Mouse (Mus musculus) midbrain, embryonic 11.5 days (tissue): ENCODE results near the gene Arl15. TPM values are rescaled to one million over a fixed set of nuclear protein-coding genes. Genes with fewer than 3 reads are reported as not detected.
A peak's percentile ranks its signal among the peaks of the same experiment; 100 is the strongest.

ENCODE experiments used
- ATAC-seq: fragments of 200-750 bp; cut with Nextera tagmentation; 2 replicates; pipeline ENCODE4 v1.8.0; 2017; ENCODE audit warnings: moderate TSS enrichment, moderate library complexity; ENCODE audit not compliant: low FRiP score
- DNase-seq: peaks from one replicate; pipeline ENCODE4 v3.0.0; 2015; ENCODE audit warnings: low spot score; ENCODE audit errors: missing footprints
- H3K27ac ChIP-seq: fragments of 300-500 bp; sonication (generic); 2 replicates; pipeline ENCODE4 v1.5.1; 2014; ENCODE audit warnings: low read depth, low read length
- H3K27me3 ChIP-seq: fragments of 300-500 bp; sonication (generic); 2 replicates; pipeline ENCODE4 v1.6.1; 2014; ENCODE audit warnings: mild to moderate bottlenecking, low read length, moderate library complexity, mixed read lengths; ENCODE audit not compliant: control insufficient read depth, insufficient read depth
- H3K36me3 ChIP-seq: fragments of 300-500 bp; sonication (generic); 2 replicates; pipeline ENCODE4 v1.6.1; 2014; ENCODE audit warnings: mild to moderate bottlenecking, low read length, moderate library complexity, mixed read lengths; ENCODE audit not compliant: control insufficient read depth, insufficient read depth
- H3K4me1 ChIP-seq: fragments of 300-500 bp; sonication (generic); 2 replicates; pipeline ENCODE4 v1.6.1; 2014; ENCODE audit warnings: low read length; ENCODE audit not compliant: control insufficient read depth, insufficient read depth
- H3K4me2 ChIP-seq: fragments of 300-500 bp; sonication (generic); 2 replicates; pipeline ENCODE4 v1.6.1; 2014; ENCODE audit warnings: mild to moderate bottlenecking, moderate library complexity
- H3K4me3 ChIP-seq: fragments of 300-500 bp; sonication (generic); 2 replicates; pipeline ENCODE4 v1.5.1; 2014; ENCODE audit warnings: low read depth, low read length
- H3K9ac ChIP-seq: fragments of 300-500 bp; sonication (generic); 2 replicates; pipeline ENCODE4 v1.6.1; 2014; ENCODE audit warnings: low read length
- H3K9me3 ChIP-seq: fragments of 300-500 bp; sonication (generic); 2 replicates; pipeline ENCODE4 v1.6.1; 2016; ENCODE audit warnings: low read length; ENCODE audit not compliant: control insufficient read depth
- WGBS: fragments of 180-500 bp; shearing (Covaris S2); extraction: QIAGEN DNeasy Blood & Tissue Kit; methylation state at CpG from one replicate; pipeline ENCODE4 v1.1.7; 2014; 5-methylcytosine and 5-hydroxymethylcytosine counted together
- polyA plus RNA-seq: library from polyadenylated mRNA; unstranded; fragments of >200 nt; fragmentation: Nextera tagmentation; extraction: Ambion mirVana; gene quantifications from 2 replicates; pipeline ENCODE4 v1.2.1, GENCODE M21; 2014

Arl15 gene
- polyA plus RNA-seq, 1 experiment from 2014 or later, result 13.6 TPM

DNA sequence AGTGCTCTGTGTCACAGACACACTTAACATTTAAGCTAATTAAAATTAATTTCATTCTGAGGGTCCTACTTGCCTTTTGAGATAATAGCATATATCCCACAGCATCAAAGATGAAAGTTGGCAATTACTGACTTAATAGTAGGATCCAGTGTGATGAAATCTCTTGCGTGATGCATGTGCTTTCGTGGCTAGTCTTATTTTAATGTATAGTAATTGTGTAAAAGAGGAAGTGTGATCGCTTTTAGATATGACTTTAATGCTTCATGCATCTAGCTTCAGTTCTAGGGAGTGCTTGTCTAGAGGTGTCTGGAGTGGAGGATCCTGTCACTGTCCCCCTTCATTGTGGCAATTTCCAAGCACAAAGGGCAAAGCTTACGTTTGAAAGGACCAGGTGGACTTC, 163.1 kb downstream of the Arl15 start:
- Histone ChIP-seq H3K4me1 (no peaks in the 10 kb centered on the region), H3K9ac (no peak overlapping the region), H3K4me2 (no peak overlapping the region), H3K27me3 (no peaks in the 10 kb centered on the region), H3K4me3 (no peak overlapping the region), H3K9me3 (no peaks in the 10 kb centered on the region), H3K36me3 (no peaks in the 10 kb centered on the region), H3K27ac (no peak overlapping the region)
- WGBS, result 89% methylated on average over 4 of the region's 4 CpGs
- ATAC-seq, result no peak
- DNase-seq, result no peak

DNA sequence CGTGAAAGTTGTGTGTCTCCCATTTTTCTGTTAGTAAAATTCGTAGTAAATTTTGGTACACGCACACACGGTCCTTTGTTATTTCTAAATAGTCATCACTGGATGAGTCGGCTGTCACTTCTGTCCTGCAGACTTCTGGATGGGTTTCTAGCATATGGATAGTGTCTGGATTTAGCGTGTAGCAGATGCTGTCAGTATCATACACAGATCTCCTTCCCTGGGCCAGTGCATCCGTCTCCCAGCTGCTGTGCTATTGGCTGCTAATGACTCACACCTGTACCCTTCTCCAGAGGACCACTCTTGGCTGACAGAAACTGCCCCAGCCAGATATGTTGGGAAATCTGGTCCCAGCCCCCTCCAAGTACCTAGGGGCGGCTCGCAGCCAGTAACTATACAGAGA, 170.6 kb downstream of the Arl15 start:
- H3K4me3 ChIP-seq, result no peak overlapping the region
- no peaks in the 10 kb centered on the region for H3K36me3 ChIP-seq
- no peak overlapping the region for H3K9ac ChIP-seq
- H3K9me3 ChIP-seq, result no peaks in the 10 kb centered on the region
- ATAC-seq (no peak), DNase-seq (no peak)
- WGBS, result 90% methylated on average over 9 of the region's 9 CpGs
- H3K27me3 ChIP-seq, result no peaks in the 10 kb centered on the region
- no peak overlapping the region for H3K27ac ChIP-seq
- no peak overlapping the region for H3K4me2 ChIP-seq
- H3K4me1 ChIP-seq, result no peaks in the 10 kb centered on the region

DNA sequence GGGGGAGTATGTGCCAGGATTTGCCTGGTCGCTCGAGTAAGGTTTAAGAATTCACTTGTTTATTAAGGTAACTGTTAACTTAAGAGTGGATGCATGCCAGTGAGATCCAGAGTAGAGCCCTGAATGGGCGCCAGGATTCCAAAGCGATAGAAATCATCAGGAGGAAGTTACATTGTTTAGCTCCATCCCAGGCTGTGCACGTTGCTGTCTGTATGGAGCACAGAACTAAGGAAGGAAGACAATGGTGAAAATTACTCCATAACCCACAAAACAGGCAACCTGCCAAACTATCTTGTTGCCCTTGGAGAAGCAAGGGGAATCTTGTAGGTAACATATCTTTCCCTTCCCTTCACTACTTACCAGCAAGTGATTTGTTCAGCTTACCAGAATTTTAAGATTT, 176.4 kb downstream of the Arl15 start:
- WGBS, result 84% methylated on average over 5 of the region's 5 CpGs
- no peak overlapping the region for H3K27ac ChIP-seq
- no peak for DNase-seq
- no peak overlapping the region for H3K9ac ChIP-seq
- no peaks in the 10 kb centered on the region for H3K36me3 ChIP-seq
- H3K9me3 ChIP-seq, result no peaks in the 10 kb centered on the region
- no peak overlapping the region for H3K4me3 ChIP-seq
- peaks cover 3% of the 10 kb centered on the region; the same call in 1 of the 2 replicates for H3K4me1 ChIP-seq
- ATAC-seq, result no peak
- no peak overlapping the region for H3K4me2 ChIP-seq
- no peaks in the 10 kb centered on the region for H3K27me3 ChIP-seq

DNA sequence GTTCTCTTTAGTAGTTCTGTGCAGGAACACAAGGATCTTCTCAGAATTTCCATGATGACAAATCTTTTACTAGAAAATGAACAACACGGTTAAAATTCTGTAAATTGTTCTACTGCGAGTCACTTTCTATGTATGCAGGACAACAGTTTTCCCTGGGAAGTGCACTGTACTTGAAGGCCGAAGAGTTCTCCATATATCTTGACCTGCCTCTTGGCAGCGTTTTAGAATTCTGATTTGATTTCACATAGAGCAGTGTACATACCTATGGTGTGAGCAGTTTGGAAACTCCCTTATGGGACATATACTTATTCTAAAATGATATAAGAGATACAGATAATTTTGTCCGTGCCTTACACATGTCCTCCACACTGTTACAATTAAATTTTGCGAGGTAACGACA, 178.1 kb downstream of the Arl15 start:
- peaks cover 6% of the 10 kb centered on the region; the same call in 1 of the 2 replicates for H3K4me1 ChIP-seq
- 96% methylated on average over 7 of the region's 7 CpGs for WGBS
- DNase-seq (no peak), ATAC-seq (no peak)
- no peak overlapping the region for H3K9ac ChIP-seq
- no peaks in the 10 kb centered on the region for H3K36me3 ChIP-seq
- H3K4me2 ChIP-seq, result no peak overlapping the region
- no peaks in the 10 kb centered on the region for H3K9me3 ChIP-seq
- H3K4me3 ChIP-seq, result no peak overlapping the region
- no peaks in the 10 kb centered on the region for H3K27me3 ChIP-seq
- no peak overlapping the region for H3K27ac ChIP-seq

- no peak for DNase-seq
- 92% methylated on average over 1 of the region's 1 CpGs for WGBS
- Histone ChIP-seq H3K27me3 (no peaks in the 10 kb centered on the region), H3K9me3 (no peaks in the 10 kb centered on the region), H3K4me1 (peaks cover 7% of the 10 kb centered on the region), H3K36me3 (no peaks in the 10 kb centered on the region), H3K27ac (no peak overlapping the region), H3K4me3 (no peak overlapping the region), H3K9ac (no peak overlapping the region), H3K4me2 (no peak overlapping the region)
- ATAC-seq, result no peak
Measured at GRCm38 (mm10) chr13:113974866-113975265, 180.6 kb downstream of the Arl15 start.

DNA sequence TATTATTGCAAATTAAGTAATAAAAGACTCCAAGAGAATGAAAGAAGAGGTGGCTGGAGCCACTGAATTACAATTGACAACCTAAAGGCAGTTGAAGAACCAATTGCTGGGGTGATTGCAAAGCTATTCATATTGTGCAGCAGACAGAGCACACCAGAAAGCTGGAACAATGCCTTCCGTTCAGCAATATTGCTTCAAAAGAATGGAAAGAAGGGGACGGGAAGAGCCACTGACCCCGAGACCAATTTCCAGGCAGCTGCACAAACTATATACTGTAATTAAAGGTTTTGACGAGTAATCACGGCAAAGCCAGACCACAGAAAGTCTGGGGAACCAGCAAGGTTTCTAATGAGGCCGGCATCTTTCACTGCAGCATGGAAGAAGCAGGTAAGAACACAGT, 181.4 kb downstream of the Arl15 start:
- peak; percentile 90 for DNase-seq
- no peaks in the 10 kb centered on the region for H3K27me3 ChIP-seq
- H3K27ac ChIP-seq, result peak overlapping the region; percentile 44
- H3K36me3 ChIP-seq, result no peaks in the 10 kb centered on the region
- WGBS, result 14% methylated on average over 6 of the region's 6 CpGs
- ATAC-seq, result peak; percentile 33; the same call in 1 of the 2 replicates
- H3K4me3 ChIP-seq, result no peak overlapping the region
- H3K9ac ChIP-seq, result no peak overlapping the region
- H3K4me2 ChIP-seq, result peak overlapping the region; percentile 4; the same call in 1 of the 2 replicates
- H3K4me1 ChIP-seq, result peaks cover 15% of the 10 kb centered on the region
- no peaks in the 10 kb centered on the region for H3K9me3 ChIP-seq

DNA sequence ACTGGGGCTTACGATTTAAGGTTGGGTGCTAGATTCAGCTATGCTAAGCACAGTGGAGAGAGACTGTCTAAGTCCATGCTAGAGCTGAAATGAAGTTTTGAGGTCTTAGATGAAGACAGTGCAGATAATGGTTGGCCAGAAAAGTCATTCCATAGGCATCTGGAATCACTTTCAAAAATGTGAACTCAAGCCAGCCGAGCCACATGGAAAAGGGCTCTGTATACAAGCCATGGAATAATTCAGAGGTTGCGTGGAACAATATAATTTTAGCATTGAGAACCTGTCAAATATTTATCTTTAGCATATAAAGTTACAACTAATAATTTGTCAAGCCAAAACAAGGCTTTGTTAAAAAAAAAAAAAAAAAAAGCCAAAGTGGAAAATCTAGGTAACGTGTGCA, 182.6 kb downstream of the Arl15 start:
- DNase-seq, result no peak
- peaks cover 26% of the 10 kb centered on the region for H3K4me1 ChIP-seq
- WGBS, result 94% methylated on average over 4 of the region's 4 CpGs

GRCm38 (mm10) chr13:113980739-113981460, 186.6 kb downstream of the Arl15 start:
- DNase-seq (peak; percentile 92), ATAC-seq (peak; percentile 61)
- Histone ChIP-seq H3K36me3 (no peaks in the 10 kb centered on the region), H3K4me2 (peak overlapping the region; percentile 30), H3K4me1 (peaks cover 22% of the 10 kb centered on the region), H3K27me3 (no peaks in the 10 kb centered on the region), H3K27ac (no peak overlapping the region; the same call in 1 of the 2 replicates), H3K9me3 (no peaks in the 10 kb centered on the region), H3K9ac (0 out of 2 replicates have a peak overlapping the region, but pooled peaks have one; percentile 22), H3K4me3 (no peak overlapping the region)
- 22% methylated on average over 15 of the region's 15 CpGs for WGBS

More for the DNA sequence above, 182.6 kb downstream of the Arl15 start:
- Histone ChIP-seq H3K27me3 (no peaks in the 10 kb centered on the region), H3K4me3 (no peak overlapping the region), H3K27ac (no peak overlapping the region), H3K36me3 (no peaks in the 10 kb centered on the region), H3K4me2 (no peak overlapping the region), H3K9ac (no peak overlapping the region), H3K9me3 (no peaks in the 10 kb centered on the region)
- ATAC-seq, result no peak

- no peaks in the 10 kb centered on the region for H3K36me3 ChIP-seq
- H3K9ac ChIP-seq, result peak overlapping the region; percentile 22; the same call in 1 of the 2 replicates
- H3K9me3 ChIP-seq, result no peaks in the 10 kb centered on the region
- 21% methylated on average over 9 of the region's 9 CpGs for WGBS
- H3K4me2 ChIP-seq, result peak overlapping the region; percentile 30
- H3K4me3 ChIP-seq, result no peak overlapping the region
- H3K27me3 ChIP-seq, result no peaks in the 10 kb centered on the region
- ATAC-seq, result peak; percentile 87
- peak; percentile 94 for DNase-seq
- peaks cover 21% of the 10 kb centered on the region for H3K4me1 ChIP-seq
- peak overlapping the region; percentile 51; the same call in 1 of the 2 replicates for H3K27ac ChIP-seq
Measured at GRCm38 (mm10) chr13:113981461-113982000, 187.2 kb downstream of the Arl15 start.
